Mouse (Mus musculus) retina, postnatal 1 day (tissue): ENCODE measurements around the gene Epb41.
A peak's percentile ranks its signal among the peaks of the same experiment; 100 is the strongest.

Experiments
- DNase-seq: peaks from one replicate; pipeline ENCODE4 v3.0.0-alpha.2; 2012

The Epb41 gene

GRCm38 (mm10) chr4:132074077-132074932 is 816 bp downstream of the Epb41 start, which contains the start of gene Gm10300:
Gene Gm10300 (plus strand): TSS chr4:132074697.
- DNase-seq, result peak; percentile 51

- DNase-seq, result no peak
Observed at GRCm38 (mm10) chr4:132072946-132073345, 2.2 kb downstream of the Epb41 start.

GRCm38 (mm10) chr4:132072156-132072555 is 3.0 kb downstream of the Epb41 start:
- no peak for DNase-seq

- DNase-seq, result no peak
Observed at GRCm38 (mm10) chr4:132071674-132072073, 3.4 kb downstream of the Epb41 start.

- DNase-seq, result no peak
Observed at GRCm38 (mm10) chr4:132067938-132068235, 7.2 kb downstream of the Epb41 start.

GRCm38 (mm10) chr4:132067112-132067937 is 7.8 kb downstream of the Epb41 start:
- DNase-seq, result no peak

GRCm38 (mm10) chr4:132066101-132066773 is 8.9 kb downstream of the Epb41 start:
- DNase-seq, result no peak

- no peak for DNase-seq
Observed at GRCm38 (mm10) chr4:132065578-132065977, 9.5 kb downstream of the Epb41 start.

GRCm38 (mm10) chr4:132064550-132064949 is 10.6 kb downstream of the Epb41 start:
- no peak for DNase-seq

- DNase-seq, result peak; percentile 83
Observed at GRCm38 (mm10) chr4:132062934-132063884, 11.9 kb downstream of the Epb41 start.

- DNase-seq, result peak; percentile 55
Observed at GRCm38 (mm10) chr4:132062289-132062688, 12.8 kb downstream of the Epb41 start.

- DNase-seq, result no peak
Observed at GRCm38 (mm10) chr4:132060040-132060832, 14.9 kb downstream of the Epb41 start.

- DNase-seq, result no peak
Observed at GRCm38 (mm10) chr4:132059541-132059940, 15.6 kb downstream of the Epb41 start.

- DNase-seq, result peak; percentile 58
Observed at GRCm38 (mm10) chr4:132057311-132057710, 17.8 kb downstream of the Epb41 start.

GRCm38 (mm10) chr4:132051321-132052275 is 23.5 kb downstream of the Epb41 start:
- DNase-seq, result peak; percentile 85

- DNase-seq, result peak; percentile 32
Observed at GRCm38 (mm10) chr4:132049549-132050200, 25.4 kb downstream of the Epb41 start.

GRCm38 (mm10) chr4:132048995-132049404 is 26.1 kb downstream of the Epb41 start:
- DNase-seq, result peak; percentile 99

- peak; percentile 85 for DNase-seq
Observed at GRCm38 (mm10) chr4:132048011-132048991, 26.8 kb downstream of the Epb41 start.
